Mouse (Mus musculus): ENCODE data around the gene Pcgf6.
"Not testable (repeated sequence)": the region's sequence is repeated elsewhere in the genome, so short reads cannot be mapped to it uniquely, and the experiment has no call there.

Pcgf6 gene

GRCm38 (mm10) chr19:46998168-46998870 is 52.4 kb downstream of the Pcgf6 start:
- DNase-seq (ENCODE audit: low read depth), result no peak

GRCm38 (mm10) chr19:46996095-46996494 is 54.6 kb downstream of the Pcgf6 start:
- DNase-seq (ENCODE audit: low read depth), result peak; percentile 70

- not testable (repeated sequence) for DNase-seq (ENCODE audit: low read depth)
These were observed 58.4 kb downstream of the Pcgf6 start for GRCm38 (mm10) chr19:46992329-46992728.

GRCm38 (mm10) chr19:46991145-46991544 is 59.6 kb downstream of the Pcgf6 start:
- DNase-seq (ENCODE audit: low read depth), result peak; percentile 92

- peak; percentile 44 for DNase-seq (ENCODE audit: low read depth)
These were observed 60.1 kb downstream of the Pcgf6 start for GRCm38 (mm10) chr19:46990625-46991024.

- DNase-seq (ENCODE audit: low read depth), result no peak
These were observed 60.6 kb downstream of the Pcgf6 start for GRCm38 (mm10) chr19:46990153-46990518.

GRCm38 (mm10) chr19:46989479-46990152 is 61.1 kb downstream of the Pcgf6 start:
- DNase-seq (ENCODE audit: low read depth), result no peak

GRCm38 (mm10) chr19:46988231-46989087 is 62.2 kb downstream of the Pcgf6 start:
- peak; percentile 80 for DNase-seq (ENCODE audit: low read depth)

- DNase-seq (ENCODE audit: low read depth), result peak; percentile 84
These were observed 63.1 kb downstream of the Pcgf6 start for GRCm38 (mm10) chr19:46987646-46988045.

- peak; percentile 87 for DNase-seq (ENCODE audit: low read depth)
These were observed 65.7 kb downstream of the Pcgf6 start for GRCm38 (mm10) chr19:46984726-46985622.

- DNase-seq (ENCODE audit: low read depth), result peak; percentile 72
These were observed 66.7 kb downstream of the Pcgf6 start for GRCm38 (mm10) chr19:46983966-46984380.

All from 416B (cell line).